Mouse (Mus musculus) embryonic fibroblast, embryonic 13.5 days (primary cell): Measurements from ENCODE around the gene Plrg1.

Experiments
- CTCF ChIP-seq: IDR thresholded peaks from 2 replicates; pipeline ENCODE4 v1.5.1; 2011; ENCODE audit warnings: mild to moderate bottlenecking, control low read depth, low read length, moderate library complexity, borderline replicate concordance; ENCODE audit not compliant: insufficient read depth
- POLR2A ChIP-seq: IDR thresholded peaks from 2 replicates; pipeline ENCODE4 v1.6.1; 2011; ENCODE audit warnings: low read depth, mild to moderate bottlenecking, control low read depth, low read length, moderate library complexity

GRCm38 (mm10) chr3:83055281-83056038 is at the start of gene Plrg1:
- no peak for TF ChIP-seq CTCF
- TF ChIP-seq POLR2A = peak; percentile 81
